Mouse (Mus musculus) spleen, adult 2 months (tissue): ENCODE results near the gene Fdx1. TPM values are rescaled to one million over a fixed set of nuclear protein-coding genes. Genes with fewer than 3 reads are reported as not detected.

Source experiments
- DNase-seq, 2 experiments: peaks; one replicate each; pipeline versions ENCODE4 v3.0.0 to v3.0.0-alpha.2; 2012 to 2021; ENCODE audit warnings: low spot score in 2 of 2, low read depth in 1 of 2
- H3K27ac ChIP-seq: fragments of 200-500 bp; 2 replicates; pipeline ENCODE4 v1.5.1; 2012; ENCODE audit warnings: low read length, inconsistent platforms; ENCODE audit not compliant: insufficient read depth
- H3K27me3 ChIP-seq: fragments of 200-500 bp; 2 replicates; pipeline ENCODE4 v1.6.1; 2012; ENCODE audit warnings: mild to moderate bottlenecking, moderate library complexity, low read length, inconsistent platforms; ENCODE audit not compliant: control insufficient read depth, insufficient read depth
- H3K36me3 ChIP-seq: fragments of 200-500 bp; 2 replicates; pipeline ENCODE4 v1.6.1; 2012; ENCODE audit warnings: mild to moderate bottlenecking, low read length, inconsistent platforms; ENCODE audit not compliant: control insufficient read depth, insufficient read depth
- H3K4me1 ChIP-seq: fragments of 200-500 bp; 2 replicates; pipeline ENCODE4 v1.6.1; 2011; ENCODE audit warnings: inconsistent platforms; ENCODE audit not compliant: control insufficient read depth, insufficient read depth, insufficient read length
- H3K4me3 ChIP-seq: fragments of 200-500 bp; 2 replicates; pipeline ENCODE4 v1.5.1; 2011; ENCODE audit warnings: mild to moderate bottlenecking, inconsistent platforms; ENCODE audit not compliant: insufficient read depth, insufficient read length; ENCODE audit errors: extremely low read depth
- CTCF ChIP-seq: fragments of 200-500 bp; IDR thresholded peaks from 2 replicates; pipeline ENCODE4 v1.5.1; 2011; ENCODE audit warnings: mild to moderate bottlenecking, inconsistent platforms; ENCODE audit not compliant: insufficient read depth, insufficient read length, insufficient replicate concordance; ENCODE audit errors: extremely low read depth
- POLR2A ChIP-seq: fragments of 200-500 bp; IDR thresholded peaks from 2 replicates; pipeline ENCODE4 v1.6.1; 2011; ENCODE audit warnings: low read depth, low read length, inconsistent platforms
- WGBS: fragments of 180-500 bp; shearing (Covaris S2); methylation state at CpG from one replicate; pipeline ENCODE4 v1.1.7; 2018; 5-methylcytosine and 5-hydroxymethylcytosine counted together
- polyA plus RNA-seq: library from polyadenylated mRNA; depleted of rRNA; stranded (reverse); fragments of >200 nt; gene quantifications from 2 replicates; pipeline ENCODE4 v1.2.3, GENCODE M21; 2012

Fdx1 gene
- polyA plus RNA-seq, 1 experiment = 15.0 TPM

- H3K27ac ChIP-seq = no peak overlapping the region
- peaks cover 4% of the 10 kb centered on the region; the same call in 1 of the 2 replicates for H3K36me3 ChIP-seq
- TF ChIP-seq POLR2A = no peak
- H3K4me1 ChIP-seq = peaks cover 2% of the 10 kb centered on the region; the same call in 1 of the 2 replicates
- 80% methylated on average over 1 of the region's 1 CpGs for WGBS
- H3K4me3 ChIP-seq = no peak overlapping the region
- H3K27me3 ChIP-seq = no peaks in the 10 kb centered on the region
- no peak for DNase-seq
Measured at GRCm38 (mm10) chr9:51950667-51951066, 12.7 kb downstream of the Fdx1 start.

GRCm38 (mm10) chr9:51950225-51950624 is 13.1 kb downstream of the Fdx1 start:
- Histone ChIP-seq H3K27me3 (no peaks in the 10 kb centered on the region), H3K27ac (no peak overlapping the region), H3K4me1 (peaks cover 2% of the 10 kb centered on the region; the same call in 1 of the 2 replicates), H3K4me3 (no peak overlapping the region), H3K36me3 (peaks cover 4% of the 10 kb centered on the region; the same call in 1 of the 2 replicates)
- DNase-seq = no peak
- no peak for TF ChIP-seq POLR2A
- TF ChIP-seq CTCF = no peak
- 91% methylated on average over 3 of the region's 3 CpGs for WGBS

GRCm38 (mm10) chr9:51943934-51944333 is 19.4 kb downstream of the Fdx1 start:
- Histone ChIP-seq H3K36me3 (peaks cover 6% of the 10 kb centered on the region), H3K27me3 (no peaks in the 10 kb centered on the region), H3K4me3 (no peak overlapping the region), H3K4me1 (no peaks in the 10 kb centered on the region), H3K27ac (no peak overlapping the region)
- TF ChIP-seq CTCF (no peak), POLR2A (no peak)
- 90% methylated on average over 6 of the region's 6 CpGs for WGBS
- no peak for DNase-seq

GRCm38 (mm10) chr9:51934641-51935040 is 28.7 kb downstream of the Fdx1 start:
- 69% methylated on average over 1 of the region's 1 CpGs for WGBS
- no peak for TF ChIP-seq CTCF
- no peak for TF ChIP-seq POLR2A

GRCm38 (mm10) chr9:51931997-51932396 is 31.4 kb downstream of the Fdx1 start:
- 93% methylated on average over 3 of the region's 3 CpGs for WGBS
- TF ChIP-seq CTCF = no peak
- no peak for TF ChIP-seq POLR2A
- Histone ChIP-seq H3K36me3 (no peaks in the 10 kb centered on the region), H3K27ac (no peak overlapping the region), H3K4me1 (no peaks in the 10 kb centered on the region), H3K27me3 (no peaks in the 10 kb centered on the region), H3K4me3 (no peak overlapping the region)
- no peak for DNase-seq

More at GRCm38 (mm10) chr9:51934641-51935040, 28.7 kb downstream of the Fdx1 start:
- Histone ChIP-seq H3K4me1 (no peaks in the 10 kb centered on the region), H3K27ac (no peak overlapping the region), H3K36me3 (no peaks in the 10 kb centered on the region), H3K27me3 (no peaks in the 10 kb centered on the region), H3K4me3 (no peak overlapping the region)
- DNase-seq = no peak

- Histone ChIP-seq H3K4me3 (no peak overlapping the region), H3K36me3 (no peaks in the 10 kb centered on the region), H3K27me3 (no peaks in the 10 kb centered on the region), H3K4me1 (no peaks in the 10 kb centered on the region), H3K27ac (no peak overlapping the region)
- DNase-seq = no peak
- WGBS = 90% methylated on average over 7 of the region's 7 CpGs
- TF ChIP-seq CTCF (no peak), POLR2A (no peak)
Measured at GRCm38 (mm10) chr9:51931054-51931690, 32.2 kb downstream of the Fdx1 start.

- H3K4me3 ChIP-seq = no peak overlapping the region
- no peak overlapping the region for H3K27ac ChIP-seq
- H3K36me3 ChIP-seq = no peaks in the 10 kb centered on the region
- 75% methylated on average over 5 of the region's 5 CpGs for WGBS
- TF ChIP-seq POLR2A (no peak), CTCF (no peak)
- no peak for DNase-seq
- no peaks in the 10 kb centered on the region for H3K4me1 ChIP-seq
- no peaks in the 10 kb centered on the region for H3K27me3 ChIP-seq
Measured at GRCm38 (mm10) chr9:51929972-51930371, 33.4 kb downstream of the Fdx1 start.
